25 mouse cellular contexts compared by ENCODE assay signal in the genomic region with DNA sequence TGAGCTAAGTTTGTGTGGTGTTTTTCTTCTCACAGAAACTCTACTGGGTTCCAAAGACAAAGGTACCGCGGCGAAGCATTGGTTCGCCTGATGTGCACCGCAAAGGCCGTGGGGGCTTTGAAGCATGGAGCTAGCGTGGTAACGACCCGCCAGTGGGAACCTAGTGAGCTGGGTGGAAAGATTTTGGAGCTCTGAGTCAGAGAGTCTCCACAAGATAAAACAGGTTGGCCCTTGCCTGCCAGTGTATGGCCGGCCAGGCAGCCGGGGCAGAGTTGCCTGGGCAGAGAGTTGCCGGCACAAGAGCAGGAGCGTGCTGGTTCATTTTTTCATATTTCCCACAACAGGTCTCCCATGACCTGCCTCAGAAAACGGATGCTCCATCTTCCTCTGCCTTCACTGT. TPM values are rescaled to one million over a fixed set of nuclear protein-coding genes. Genes with fewer than 3 reads are reported as not detected.
A peak's percentile ranks its signal among the peaks of the same experiment; 100 is the strongest.
DNase-seq lines count a peak whose midpoint lies in the region; ATAC-seq and TF ChIP-seq lines count a peak whose summit lies in the region.
"Had no signal": no experiment of that assay in that cellular context is flagged by ENCODE, and none has a peak within 500 bp of the region (broad histone marks: within the 10 kb centered on the region; RNA-seq: fewer than 3 reads in every experiment).

No protein-coding gene starts in this region.

- TF ChIP-seq POLR2A in ES-Bruce4 (IDR thresholded peaks at IDR 0.05; ENCODE audit: insufficient read depth, low read length), result no peak

- no peak overlapping the region for H3K4me3 ChIP-seq in midbrain, embryonic 11.5 days (ENCODE audit: low read depth, low read length)
- no peak overlapping the region for H3K4me3 ChIP-seq in midbrain, embryonic 14.5 days (replicated peaks; ENCODE audit: low read depth, low read length)
- H3K4me3 ChIP-seq in ES-Bruce4 (ENCODE audit: low read depth, low read length), result peak overlapping the region; percentile 31
- H3K4me3 ChIP-seq: embryonic facial prominence, embryonic 12.5 days; embryonic facial prominence, embryonic 15.5 days; gastrocnemius, adult 2 months; hindbrain, embryonic 10.5 days; hindbrain, embryonic 13.5 days; intestine, embryonic 15.5 days had no signal

- H3K4me1 ChIP-seq in midbrain, embryonic 11.5 days (ENCODE audit: control insufficient read depth, insufficient read depth, low read length), result no peaks in the 10 kb centered on the region
- H3K4me1 ChIP-seq in midbrain, embryonic 14.5 days (ENCODE audit: control insufficient read depth, insufficient read depth, low read length), result no peaks in the 10 kb centered on the region
- no peaks in the 10 kb centered on the region for H3K4me1 ChIP-seq in ES-Bruce4 (ENCODE audit: control insufficient read depth, insufficient read depth, low read length)
- H3K4me1 ChIP-seq: embryonic facial prominence, embryonic 12.5 days; embryonic facial prominence, embryonic 15.5 days; hindbrain, embryonic 10.5 days; hindbrain, embryonic 13.5 days; intestine, embryonic 15.5 days had no signal

- 88% methylated on average over 14 of the region's 14 CpGs for whole genome bisulfite sequencing in midbrain, embryonic 11.5 days
- 92% methylated on average over 14 of the region's 14 CpGs for WGBS in midbrain, embryonic 14.5 days

- TF ChIP-seq EP300 in ES-Bruce4 (IDR thresholded peaks at IDR 0.05; ENCODE audit: insufficient read depth, low read depth, low read length), result no peak

- no peak for ATAC-seq in midbrain, embryonic 11.5 days (ENCODE audit: low FRiP score)
- no peak for ATAC-seq in midbrain, embryonic 14.5 days (ENCODE audit: low FRiP score, low TSS enrichment)
- ATAC-seq: CD4-positive, CD25-positive, alpha-beta regulatory T cell, adult 4 months; forebrain, embryonic 14.5 days; forebrain, postnatal 0 days; hindbrain, embryonic 16.5 days; intestine, embryonic 15.5 days had no signal

- peak; percentile 51 for DNase-seq in midbrain, embryonic 11.5 days (ENCODE audit: low spot score, missing footprints)
- no peak for DNase-seq in midbrain, embryonic 14.5 days
- peak; percentile 5 for DNase-seq in WW6 (ENCODE audit: low read depth, low spot score)
- no peak for DNase-seq in adrenal gland, adult 18-20 months (ENCODE audit: low spot score in 2 of 2)
- DNase-seq in spleen, postnatal 4 days (ENCODE audit: low spot score in 2 of 2), result no peak
- DNase-seq: adrenal gland, adult 2 months; adrenal gland, postnatal 14 days; cerebellum, adult 11 months; cerebellum, adult 2 months; cerebellum, adult 9-11 months; cerebellum, postnatal 25 days; forebrain, postnatal 0 days; gastrocnemius, adult 2 months; gastrocnemius, postnatal 14 days; heart, adult 18-20 months had no signal

- no peak overlapping the region for H3K27ac ChIP-seq in midbrain, embryonic 11.5 days (ENCODE audit: low read depth, low read length)
- no peak overlapping the region for H3K27ac ChIP-seq in midbrain, embryonic 14.5 days (replicated peaks; ENCODE audit: low read depth, low read length)
- no peak overlapping the region for H3K27ac ChIP-seq in ES-Bruce4 (ENCODE audit: insufficient read depth, low read length)
- H3K27ac ChIP-seq: embryonic facial prominence, embryonic 12.5 days; embryonic facial prominence, embryonic 15.5 days; gastrocnemius, adult 2 months; hindbrain, embryonic 10.5 days; hindbrain, embryonic 13.5 days; intestine, embryonic 15.5 days had no signal

- no peak for TF ChIP-seq CTCF in ES-Bruce4 (IDR thresholded peaks at IDR 0.05; ENCODE audit: low read depth, low read length)

- H3K9ac ChIP-seq in midbrain, embryonic 11.5 days (ENCODE audit: low read length), result no peak overlapping the region
- no peak overlapping the region for H3K9ac ChIP-seq in midbrain, embryonic 14.5 days (replicated peaks; ENCODE audit: low read length)
- H3K9ac ChIP-seq in ES-Bruce4 (ENCODE audit: low read depth, poor library complexity, severe bottlenecking), result peak overlapping the region; percentile 49
- H3K9ac ChIP-seq: embryonic facial prominence, embryonic 12.5 days; embryonic facial prominence, embryonic 15.5 days; forebrain, postnatal 0 days; hindbrain, embryonic 13.5 days; intestine, embryonic 15.5 days had no signal

- no peak overlapping the region for H3K4me2 ChIP-seq in midbrain, embryonic 11.5 days
- no peak overlapping the region for H3K4me2 ChIP-seq in midbrain, embryonic 14.5 days (ENCODE audit: low read length)
- H3K4me2 ChIP-seq: embryonic facial prominence, embryonic 12.5 days; embryonic facial prominence, embryonic 15.5 days; heart, embryonic 11.5 days; hindbrain, embryonic 13.5 days; intestine, embryonic 15.5 days had no signal

- no peaks in the 10 kb centered on the region for H3K27me3 ChIP-seq in midbrain, embryonic 11.5 days (ENCODE audit: control insufficient read depth, insufficient read depth, low read length)
- no peaks in the 10 kb centered on the region for H3K27me3 ChIP-seq in midbrain, embryonic 14.5 days (ENCODE audit: control insufficient read depth, insufficient read depth, low read length)
- H3K27me3 ChIP-seq in ES-Bruce4 (ENCODE audit: control insufficient read depth, insufficient read depth, low read length, poor library complexity, severe bottlenecking), result no peaks in the 10 kb centered on the region
- H3K27me3 ChIP-seq: embryonic facial prominence, embryonic 12.5 days; embryonic facial prominence, embryonic 15.5 days; hindbrain, embryonic 13.5 days; intestine, embryonic 15.5 days had no signal

- no peaks in the 10 kb centered on the region for H3K36me3 ChIP-seq in midbrain, embryonic 11.5 days (ENCODE audit: control insufficient read depth, insufficient read depth, low read length)
- no peaks in the 10 kb centered on the region for H3K36me3 ChIP-seq in midbrain, embryonic 14.5 days (ENCODE audit: control insufficient read depth, insufficient read depth, low read length)
- H3K36me3 ChIP-seq in ES-Bruce4 (ENCODE audit: control insufficient read depth, insufficient read depth, low read length, poor library complexity, severe bottlenecking), result no peaks in the 10 kb centered on the region
- H3K36me3 ChIP-seq: embryonic facial prominence, embryonic 12.5 days; embryonic facial prominence, embryonic 15.5 days; hindbrain, embryonic 10.5 days; hindbrain, embryonic 13.5 days; intestine, embryonic 15.5 days had no signal

- no peaks in the 10 kb centered on the region for H3K9me3 ChIP-seq in midbrain, embryonic 11.5 days (ENCODE audit: control insufficient read depth, low read length)
- H3K9me3 ChIP-seq in midbrain, embryonic 14.5 days (ENCODE audit: control insufficient read depth, low read length), result no peaks in the 10 kb centered on the region
- no peaks in the 10 kb centered on the region for H3K9me3 ChIP-seq in ES-Bruce4 (replicated peaks; ENCODE audit: control insufficient read depth, insufficient read depth, low read length, poor library complexity, severe bottlenecking)
- H3K9me3 ChIP-seq: embryonic facial prominence, embryonic 12.5 days; embryonic facial prominence, embryonic 15.5 days; hindbrain, embryonic 10.5 days; hindbrain, embryonic 13.5 days; intestine, embryonic 15.5 days had no signal

RNA-seq across cellular contexts. Expression of a gene that starts 52.3 kb away (rescaled TPM):
- polyA plus RNA-seq in midbrain, embryonic 11.5 days (2014; fragmentation: Nextera tagmentation; extraction: Ambion mirVana), result 171 and 184 TPM in 2 replicates
- polyA plus RNA-seq in midbrain, embryonic 14.5 days (2014; fragmentation: Nextera tagmentation; extraction: Ambion mirVana), result 69.0 and 110 TPM in 2 replicates
- polyA plus RNA-seq in ES-Bruce4 (2011; ENCODE audit: insufficient read depth, insufficient read length, low read depth, missing spikeins), result 442 and 451 TPM in 2 replicates
- total RNA-seq in adrenal gland, adult 18-20 months (2021), result 10 to 100 TPM; 55.2 to 62.9 TPM

Comparison
In these comparisons a context has a peak if more than half of its experiments do, and no peak if none do; other contexts are left out.
1. DNase-seq: peak in midbrain, embryonic 11.5 days (single experiment) and WW6 (single experiment); none in midbrain, embryonic 14.5 days (single experiment), adrenal gland, adult 18-20 months (0 of 2) and spleen, postnatal 4 days (0 of 2).